Mouse (Mus musculus) testis, postnatal 14 days (tissue): Measurements from ENCODE around the gene Acin1.

ENCODE experiments used
- DNase-seq: peaks from one replicate; pipeline ENCODE4 v3.0.0; 2021; ENCODE audit warnings: low spot score

The Acin1 gene

GRCm38 (mm10) chr14:54686522-54687143, at the start of gene Acin1:
Gene Acin1, minus strand, starts transcription at chr14:54686931.
- peak; percentile 99 for DNase-seq

- DNase-seq = no peak
Measured at GRCm38 (mm10) chr14:54735221-54735620, 48.5 kb upstream of the Acin1 start.

GRCm38 (mm10) chr14:54734004-54734403, 47.3 kb upstream of the Acin1 start:
- DNase-seq = no peak

- DNase-seq = no peak
Measured at GRCm38 (mm10) chr14:54732206-54732605, 45.5 kb upstream of the Acin1 start.

- DNase-seq = no peak
Measured at GRCm38 (mm10) chr14:54730305-54730704, 43.6 kb upstream of the Acin1 start.

GRCm38 (mm10) chr14:54728823-54729653, 42.3 kb upstream of the Acin1 start:
- no peak for DNase-seq

- DNase-seq = no peak
Measured at GRCm38 (mm10) chr14:54727565-54727964, 40.8 kb upstream of the Acin1 start.

- DNase-seq = no peak
Measured at GRCm38 (mm10) chr14:54724049-54724448, 37.3 kb upstream of the Acin1 start.

- no peak for DNase-seq
Measured at GRCm38 (mm10) chr14:54721711-54722110, 35.0 kb upstream of the Acin1 start.

GRCm38 (mm10) chr14:54720654-54721350, 34.1 kb upstream of the Acin1 start:
- no peak for DNase-seq

- DNase-seq = no peak
Measured at GRCm38 (mm10) chr14:54720041-54720440, 33.3 kb upstream of the Acin1 start.

- DNase-seq = no peak
Measured at GRCm38 (mm10) chr14:54715402-54715801, 28.7 kb upstream of the Acin1 start.

GRCm38 (mm10) chr14:54714617-54715081, 27.9 kb upstream of the Acin1 start:
- peak; percentile 48 for DNase-seq

GRCm38 (mm10) chr14:54714121-54714520, 27.4 kb upstream of the Acin1 start:
- DNase-seq = peak; percentile 53

- no peak for DNase-seq
Measured at GRCm38 (mm10) chr14:54712861-54713260, 26.1 kb upstream of the Acin1 start.

GRCm38 (mm10) chr14:54712074-54712473, 25.3 kb upstream of the Acin1 start, which contains the start of gene Cebpe:
Gene Cebpe, minus strand, starts transcription at chr14:54712174.
- no peak for DNase-seq

GRCm38 (mm10) chr14:54709054-54709453, 22.3 kb upstream of the Acin1 start:
- no peak for DNase-seq

GRCm38 (mm10) chr14:54706589-54707320, 20.0 kb upstream of the Acin1 start:
- no peak for DNase-seq

GRCm38 (mm10) chr14:54705844-54706243, 19.1 kb upstream of the Acin1 start:
- no peak for DNase-seq

GRCm38 (mm10) chr14:54703207-54703606, 16.5 kb upstream of the Acin1 start:
- no peak for DNase-seq

GRCm38 (mm10) chr14:54701298-54701697, 14.6 kb upstream of the Acin1 start:
- peak; percentile 53 for DNase-seq

GRCm38 (mm10) chr14:54699586-54699985, 12.9 kb upstream of the Acin1 start:
- no peak for DNase-seq
